Mouse (Mus musculus) heart, postnatal 10 days (tissue): ENCODE data around the gene Sox9. TPM values are rescaled to one million over a fixed set of nuclear protein-coding genes. Genes with fewer than 3 reads are reported as not detected.

Source experiments
- DNase-seq, 2 experiments: peaks; one replicate each; pipeline ENCODE4 v3.0.0; 2021
- intact Hi-C: fragments of 180-260 bp; cut with DNase I; formaldehyde crosslinking; loops from one replicate; pipeline ENCODE4 v1.15.1; 2025
- total RNA-seq, 2 experiments: library from RNA; stranded (reverse); gene quantifications; 2 replicates each; pipeline ENCODE4 v1.2.3; 2021

Sox9 gene
- total RNA-seq, 2 experiments from 2014 or later = 6.5 to 6.7 TPM

DNA sequence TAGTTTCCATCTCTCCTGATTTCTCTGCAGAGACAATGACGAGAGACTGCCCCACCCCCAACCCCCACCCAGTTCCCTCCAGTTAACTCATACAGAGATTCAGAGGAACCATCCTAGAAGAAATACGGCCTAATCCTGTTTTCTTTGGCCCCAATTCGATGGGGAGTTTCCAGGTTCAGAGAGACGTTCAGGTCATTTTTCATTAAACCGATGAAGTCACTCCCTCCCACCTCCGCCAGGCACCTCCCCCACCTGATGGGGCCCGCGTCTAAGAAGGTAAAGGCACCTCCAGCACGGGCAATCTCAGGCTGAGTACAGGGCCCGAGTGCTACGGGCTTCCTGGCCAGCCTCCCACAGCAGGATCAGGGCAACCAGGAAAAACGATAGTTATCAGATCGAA, 6.3 kb downstream of the Sox9 start:
- intact Hi-C loops = loop anchor here (5.0 kb wide), 2 partner anchors 54 to 189 kb away; no protein-coding TSS in a partner anchor
- DNase-seq = no peak

- intact Hi-C loops = no loop called here
- peak in 1 of 2 experiments; percentile 23 for DNase-seq
These were observed 14.4 kb downstream of the Sox9 start for GRCm38 (mm10) chr11:112796379-112796778.

GRCm38 (mm10) chr11:112798831-112799382, 16.9 kb downstream of the Sox9 start:
- peak in 1 of 2 experiments; percentile 38 for DNase-seq
- intact Hi-C loops = no loop called here

DNA sequence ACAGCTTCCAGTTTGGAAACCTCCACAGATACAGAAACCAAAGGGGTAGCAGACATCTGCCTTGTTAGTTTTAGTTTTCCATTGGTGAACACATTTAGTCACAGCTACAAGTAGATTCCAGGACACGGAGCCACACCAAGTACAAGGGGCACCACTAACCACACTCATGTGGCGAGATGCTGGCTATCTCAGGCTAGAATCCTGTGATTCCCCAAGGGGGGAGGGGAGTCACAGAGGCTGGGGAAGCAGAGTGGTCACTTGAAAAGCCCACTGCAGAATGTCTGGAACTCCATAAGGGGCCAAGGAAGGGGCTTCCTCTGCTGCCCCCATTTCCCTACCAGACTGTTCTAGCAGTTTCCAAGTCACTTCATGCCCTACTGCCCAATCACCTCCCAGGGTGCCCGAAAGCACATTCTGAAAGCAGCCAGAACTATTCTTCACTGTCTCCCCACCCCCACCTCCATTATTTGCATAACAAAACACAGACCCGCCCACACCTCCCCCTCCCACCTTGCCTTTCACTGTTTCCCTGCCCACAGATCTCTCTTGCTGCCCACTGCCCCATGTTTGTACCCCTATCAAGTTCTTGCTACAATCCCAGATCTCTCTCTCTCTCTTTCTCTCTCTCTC, 19.3 kb downstream of the Sox9 start:
- intact Hi-C loops = no loop called here

DNA sequence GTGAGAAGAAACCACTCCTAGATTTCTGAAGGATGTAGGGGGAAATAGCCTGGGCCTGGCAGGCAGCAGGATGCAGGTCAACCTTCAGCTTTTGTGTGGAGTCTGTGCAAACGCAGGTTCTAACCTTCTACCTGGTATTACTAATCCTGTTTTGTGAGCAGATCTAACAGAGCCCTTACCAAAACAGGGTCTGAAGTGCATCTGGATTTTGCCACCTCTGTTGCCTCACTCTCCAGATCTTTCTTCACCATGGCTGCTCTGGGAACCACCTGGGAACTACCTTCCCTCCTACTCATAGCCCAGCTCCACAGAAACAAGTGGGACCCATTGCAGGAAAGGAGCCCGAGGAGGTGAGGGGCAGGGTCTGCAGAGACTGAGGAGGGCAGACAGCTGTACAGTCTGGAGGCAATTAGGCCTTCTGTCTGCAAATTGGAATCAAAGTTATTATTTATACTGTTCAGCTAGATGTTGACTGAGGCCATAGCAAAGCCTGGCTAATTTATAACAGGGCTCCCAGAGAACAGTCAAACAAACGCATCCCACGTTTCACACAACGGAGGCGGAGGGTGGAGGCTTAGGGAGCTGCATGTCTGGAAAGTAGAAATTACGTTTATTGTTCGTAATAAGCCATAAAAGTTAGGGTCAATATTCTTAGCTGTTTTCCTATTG, 25.9 kb downstream of the Sox9 start:
- intact Hi-C loops = no loop called here
- DNase-seq = no peak

More for the DNA sequence above, 19.3 kb downstream of the Sox9 start:
- no peak for DNase-seq

- intact Hi-C loops = no loop called here
- no peak for DNase-seq
These were observed 28.6 kb downstream of the Sox9 start for GRCm38 (mm10) chr11:112810447-112811151.

DNA sequence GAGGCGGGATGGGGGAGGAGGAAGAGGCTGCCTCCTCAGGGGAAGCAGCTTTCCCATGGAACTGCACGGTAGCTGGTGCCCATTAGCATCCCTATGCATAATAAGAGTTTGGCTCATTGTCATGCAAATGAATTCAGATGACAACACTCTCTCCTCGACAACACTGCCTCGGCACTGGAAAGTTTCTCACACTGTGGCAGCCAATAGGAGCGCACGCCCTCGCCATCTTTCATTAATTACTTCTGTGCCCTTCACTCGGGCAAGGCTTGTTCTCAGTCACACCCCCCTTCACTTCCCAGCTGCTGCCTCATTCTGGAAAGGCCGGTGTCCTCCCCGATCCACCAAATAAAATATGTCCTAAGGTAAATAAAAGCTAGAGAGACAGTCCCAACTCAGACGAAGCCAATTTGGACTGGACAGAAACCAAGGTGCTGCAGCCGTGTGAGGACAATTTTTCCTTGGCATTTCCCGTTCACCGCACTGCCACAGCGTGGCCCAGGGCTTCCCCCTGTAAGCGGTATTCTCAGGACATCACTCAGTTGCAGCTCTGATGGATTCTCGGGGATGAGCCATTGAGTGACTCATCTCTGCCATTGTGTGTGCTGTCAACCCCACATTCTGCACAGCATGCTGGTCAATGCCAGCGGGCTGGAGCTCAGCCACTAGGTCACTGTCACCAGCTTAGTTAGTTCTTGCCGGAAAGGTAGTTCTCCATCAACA, 29.3 kb downstream of the Sox9 start:
- no peak for DNase-seq
- intact Hi-C loops = no loop called here

- DNase-seq = peak; percentile 23 to 28
- intact Hi-C loops = no loop called here
These were observed 36.0 kb downstream of the Sox9 start for GRCm38 (mm10) chr11:112817829-112818650.

- intact Hi-C loops = no loop called here
- DNase-seq = no peak
These were observed 36.7 kb downstream of the Sox9 start for GRCm38 (mm10) chr11:112818651-112819270.

DNA sequence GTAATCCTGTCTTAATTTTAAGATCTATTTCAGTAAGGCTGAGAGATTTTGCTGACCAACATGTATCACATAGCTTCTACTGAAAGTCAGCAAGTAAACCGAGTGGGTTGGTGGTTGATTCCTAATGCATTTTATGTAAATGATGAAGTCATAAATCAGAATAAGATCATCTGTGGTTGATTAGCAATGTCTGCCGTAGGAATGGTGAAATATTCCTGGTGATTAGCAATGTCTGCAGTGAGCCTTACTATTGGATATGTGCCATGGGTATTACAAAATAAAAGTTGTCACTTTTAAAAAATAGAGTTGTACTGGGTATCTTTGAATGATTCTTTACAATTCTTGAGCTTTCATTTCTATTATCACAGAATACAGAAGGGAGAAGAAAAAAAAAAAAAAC, 39.5 kb downstream of the Sox9 start:
- intact Hi-C loops = no loop called here
- no peak for DNase-seq

DNA sequence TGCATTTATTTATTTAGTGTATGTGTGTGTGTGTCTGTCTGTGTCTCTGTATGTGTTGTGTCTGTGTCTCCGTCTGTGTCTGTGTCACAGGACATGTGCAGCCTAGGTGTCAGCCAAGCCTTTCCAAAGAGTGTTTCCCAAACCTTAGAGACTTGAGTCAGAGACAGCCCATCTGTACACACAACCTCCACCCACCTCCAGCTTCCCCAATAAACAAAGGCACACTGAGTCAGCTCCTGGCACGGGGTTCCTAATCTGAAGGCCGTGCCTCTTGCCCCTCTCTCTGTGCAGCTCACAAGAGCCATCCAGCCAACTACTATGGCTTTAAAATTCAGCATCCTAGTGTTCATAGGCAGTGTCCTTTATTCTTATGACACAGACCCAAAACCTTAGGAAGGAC, 42.1 kb downstream of the Sox9 start:
- intact Hi-C loops = no loop called here
- DNase-seq = no peak

DNA sequence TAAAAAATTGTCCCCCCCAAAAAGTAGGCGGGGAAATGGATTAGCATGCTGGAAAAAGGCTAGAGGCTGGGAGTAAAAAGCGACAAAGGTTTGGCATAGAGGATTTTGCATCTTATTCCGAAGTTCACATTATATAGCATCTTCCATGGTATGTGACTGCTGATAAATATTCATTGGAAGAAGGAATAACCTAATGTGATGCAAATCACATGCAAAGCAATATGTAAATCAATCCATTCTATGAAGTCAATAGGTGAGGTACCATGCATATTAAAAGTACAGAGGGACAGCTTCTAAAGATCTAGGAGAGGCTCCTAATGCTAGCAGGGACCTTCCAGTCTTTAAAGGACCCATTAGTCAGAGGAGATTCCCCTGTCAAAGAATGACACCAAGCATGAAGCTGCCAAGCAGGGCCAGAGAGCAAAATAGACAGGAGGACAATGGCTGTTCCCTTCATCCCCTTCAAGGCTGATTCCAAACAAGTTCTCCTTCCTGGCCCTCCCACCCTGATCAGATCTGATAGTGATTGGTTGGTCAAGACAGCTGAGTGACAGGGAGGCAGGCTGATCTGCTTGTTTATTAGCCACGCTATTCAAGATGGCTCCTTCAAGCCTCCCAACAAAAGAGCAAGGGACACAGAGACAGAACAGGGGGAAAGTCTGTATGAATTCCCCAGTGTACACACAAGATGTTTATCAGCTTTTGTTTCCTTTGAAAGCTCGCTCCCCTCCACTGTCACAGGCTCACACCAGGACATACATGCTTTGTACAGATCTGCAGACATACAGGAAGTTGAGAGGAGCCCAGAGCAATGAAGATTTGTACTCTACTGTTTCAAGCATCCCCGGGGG, 44.4 kb downstream of the Sox9 start:
- DNase-seq = no peak
- intact Hi-C loops = no loop called here

DNA sequence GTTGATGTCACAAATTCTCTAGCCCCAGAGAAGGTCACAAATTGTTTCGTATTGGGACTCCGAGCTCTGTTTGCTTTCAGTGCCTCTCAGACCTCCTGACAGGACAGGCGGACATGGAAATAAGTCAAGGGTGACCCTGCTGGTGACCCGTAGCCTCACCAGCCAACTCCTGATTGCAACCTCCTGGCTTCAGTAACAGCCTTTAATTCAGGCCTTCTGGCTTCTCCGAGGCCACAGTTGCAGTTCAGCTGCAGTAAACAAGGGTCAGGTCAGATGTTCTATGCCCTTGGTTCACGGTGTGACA, 45.0 kb downstream of the Sox9 start:
- DNase-seq = peak in 1 of 2 experiments; percentile 21
- intact Hi-C loops = no loop called here

DNA sequence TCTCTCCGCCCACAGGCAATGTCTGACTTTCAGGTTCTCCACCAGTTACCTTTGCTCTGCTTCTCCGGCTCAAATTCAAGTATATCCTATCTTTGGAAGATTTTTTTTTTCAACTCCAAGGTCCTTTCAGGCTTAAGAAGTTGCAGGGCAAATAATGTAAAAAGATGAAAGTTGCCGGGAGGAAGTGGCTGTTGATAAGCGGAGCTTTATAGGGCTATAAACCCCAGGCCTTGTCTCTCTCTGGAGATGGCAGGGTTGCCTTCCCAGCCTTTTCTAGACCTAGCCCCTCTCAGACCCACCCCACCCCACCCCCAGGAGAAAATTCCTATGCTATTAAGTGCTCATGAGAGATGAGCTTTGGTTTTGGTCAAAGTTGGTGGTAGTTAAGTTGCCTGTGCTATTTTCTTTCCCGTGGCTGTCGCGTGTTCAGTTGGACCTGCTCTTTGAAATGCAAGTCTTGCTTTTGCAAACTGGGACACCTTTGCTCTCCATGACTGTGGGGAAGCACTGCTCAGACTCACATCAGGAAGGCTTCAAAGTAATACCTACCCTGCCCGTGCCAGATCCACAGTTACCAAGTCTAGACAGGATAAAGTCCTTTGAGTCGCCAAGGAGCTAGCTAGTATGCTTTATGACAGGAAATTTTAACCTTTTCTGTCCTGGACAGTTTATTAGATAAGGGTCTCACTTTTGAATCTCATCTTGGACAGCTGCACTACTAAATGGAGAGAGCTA, 46.7 kb downstream of the Sox9 start:
- intact Hi-C loops = no loop called here
- DNase-seq = no peak

DNA sequence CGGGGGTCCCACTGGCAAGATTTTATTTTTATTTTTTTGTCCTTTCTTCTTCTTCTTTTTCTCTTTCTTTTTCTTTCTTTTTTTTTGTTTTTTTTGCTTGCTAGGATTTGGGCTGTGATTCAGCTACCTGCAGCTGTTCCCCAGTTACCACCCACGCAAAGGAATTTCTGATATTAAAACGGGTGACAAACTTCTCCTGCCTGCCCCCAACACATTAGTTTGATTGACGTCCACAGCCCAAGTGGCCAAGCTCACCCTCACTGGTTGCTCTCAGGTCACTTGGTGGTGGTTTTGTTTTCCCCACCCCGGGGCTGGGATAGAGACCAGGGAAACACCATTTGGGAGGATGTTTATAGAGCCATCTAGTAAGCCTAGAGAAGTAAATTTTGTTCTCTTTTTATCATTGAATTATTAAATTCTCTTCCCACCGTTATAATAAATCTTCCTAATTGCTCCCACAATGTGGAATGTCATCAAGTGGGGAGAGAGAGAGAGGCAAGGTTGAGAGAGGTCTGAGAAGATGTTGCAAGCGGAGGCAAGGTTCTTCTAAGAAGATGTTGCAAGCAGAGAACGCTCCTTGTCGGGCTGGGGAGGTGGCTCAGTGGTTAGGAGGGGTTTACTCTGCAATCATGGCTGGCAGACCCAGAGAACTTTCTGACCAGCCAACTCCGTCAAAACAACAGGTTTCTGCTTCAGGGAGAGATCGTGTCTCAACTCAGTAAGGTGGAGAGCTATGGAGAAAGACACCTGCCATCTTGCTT, 52.4 kb downstream of the Sox9 start:
- DNase-seq = no peak
- intact Hi-C loops = no loop called here

DNA sequence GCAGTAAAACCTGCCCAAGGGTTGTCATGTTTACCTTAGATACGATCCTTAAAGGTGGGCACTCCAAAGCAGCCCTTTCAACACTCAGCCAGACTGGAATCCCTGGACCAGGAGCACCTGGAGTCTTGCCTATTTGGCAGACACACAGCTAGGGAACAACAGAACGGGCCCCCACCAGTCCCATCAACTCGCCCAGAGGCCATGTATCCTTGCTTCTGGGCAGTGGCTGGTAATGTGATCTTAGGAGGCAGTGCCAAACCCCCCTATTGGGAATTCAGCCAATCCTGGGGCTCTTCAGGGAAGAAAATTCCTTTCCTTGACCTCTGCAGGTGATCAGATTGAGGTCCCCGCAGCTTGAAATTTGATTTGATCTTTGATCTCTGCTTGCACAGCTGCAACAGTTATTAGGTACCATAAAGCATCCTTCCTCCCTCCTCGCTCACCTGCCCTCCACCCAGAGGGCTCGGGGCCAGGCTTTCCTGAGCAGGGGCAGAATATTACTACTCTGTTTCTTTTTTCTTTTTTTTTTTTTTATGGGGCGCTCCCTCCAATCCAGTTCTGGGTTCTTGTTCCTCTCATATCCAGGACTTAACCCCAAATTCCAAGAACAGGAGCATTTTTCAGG, 53.6 kb downstream of the Sox9 start:
- intact Hi-C loops = no loop called here
- DNase-seq = no peak
